Mouse (Mus musculus) ES-Bruce4 (cell line): ENCODE measurements around the gene Efnb2.

ENCODE experiments used
- CTCF ChIP-seq: IDR thresholded peaks from one replicate; pipeline ENCODE4 v1.8.1; 2011; ENCODE audit warnings: low read depth, low read length
- POLR2A ChIP-seq: IDR thresholded peaks from one replicate; pipeline ENCODE4 v1.8.1; 2011; ENCODE audit warnings: low read length; ENCODE audit not compliant: insufficient read depth

- TF ChIP-seq POLR2A (no peak), CTCF (peak; percentile 81)
Observed at GRCm38 (mm10) chr8:8661759-8662138, 707 bp upstream of the Efnb2 start.
